Mouse (Mus musculus) retina, postnatal 1 day (tissue): Measurements from ENCODE around the gene Atf7.
"Not testable (repeated sequence)": the region's sequence is repeated elsewhere in the genome, so short reads cannot be mapped to it uniquely, and the experiment has no call there.

Experiments
- DNase-seq: peaks from one replicate; pipeline ENCODE4 v3.0.0-alpha.2; 2012

Atf7 gene

DNA sequence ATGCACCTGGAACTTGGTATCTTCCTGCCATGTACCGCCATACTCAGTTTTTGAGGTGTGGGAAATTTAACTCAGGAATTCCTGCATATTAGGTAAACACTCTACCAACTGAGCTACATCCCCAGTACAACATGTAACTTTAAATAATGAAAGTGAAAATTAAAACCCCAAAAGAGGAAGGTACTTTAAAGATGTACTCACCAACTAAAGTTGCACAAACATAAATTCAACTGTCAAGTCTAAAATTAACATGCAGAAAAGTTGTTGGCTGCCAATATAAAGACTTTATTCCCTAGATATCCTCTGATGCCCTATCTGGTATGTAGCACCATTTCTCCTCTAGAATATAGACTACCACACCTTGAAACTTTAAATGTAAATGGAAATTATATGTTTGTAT is 7.6 kb downstream of the Atf7 start:
- DNase-seq = no peak

GRCm38 (mm10) chr15:102616174-102616573 is 9.1 kb downstream of the Atf7 start:
- DNase-seq = no peak

DNA sequence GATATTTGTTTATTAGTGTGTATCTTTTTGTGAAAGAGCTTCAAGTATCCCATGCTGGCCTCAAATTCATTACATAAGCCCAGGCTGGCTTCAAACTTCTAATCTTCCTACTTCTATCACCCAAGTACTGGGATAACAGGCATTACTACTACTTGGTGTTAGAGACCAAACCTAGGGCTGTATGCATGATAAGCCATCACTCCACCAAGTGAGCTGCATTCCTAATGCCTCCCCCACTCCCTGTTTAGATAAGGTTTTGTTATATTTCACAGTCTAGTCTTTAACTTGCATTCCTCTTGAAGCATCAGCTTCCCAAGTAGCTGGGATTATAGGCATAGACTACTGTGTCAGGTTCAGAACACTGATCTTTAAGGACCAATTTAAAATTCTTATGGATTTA is 11.0 kb downstream of the Atf7 start:
- DNase-seq = no peak

DNA sequence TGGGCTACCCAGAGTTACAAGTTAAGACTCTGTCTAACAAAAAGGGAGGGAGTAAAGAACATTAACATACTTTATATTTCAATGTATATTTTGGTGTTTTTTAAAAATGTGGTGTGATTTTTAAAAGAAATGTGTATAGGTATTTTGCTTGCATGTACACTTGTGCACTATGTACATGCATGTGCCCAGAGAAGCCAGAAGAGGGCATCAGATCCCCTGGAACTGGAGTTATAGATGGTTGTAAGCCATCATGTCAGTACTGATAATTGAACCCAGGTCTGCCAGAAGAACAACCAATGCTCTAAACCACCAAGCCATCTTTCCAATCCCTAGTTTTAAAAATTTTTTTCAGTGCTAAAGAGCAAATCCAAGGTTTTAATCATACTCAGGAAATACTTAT is 12.3 kb downstream of the Atf7 start:
- no peak for DNase-seq

DNA sequence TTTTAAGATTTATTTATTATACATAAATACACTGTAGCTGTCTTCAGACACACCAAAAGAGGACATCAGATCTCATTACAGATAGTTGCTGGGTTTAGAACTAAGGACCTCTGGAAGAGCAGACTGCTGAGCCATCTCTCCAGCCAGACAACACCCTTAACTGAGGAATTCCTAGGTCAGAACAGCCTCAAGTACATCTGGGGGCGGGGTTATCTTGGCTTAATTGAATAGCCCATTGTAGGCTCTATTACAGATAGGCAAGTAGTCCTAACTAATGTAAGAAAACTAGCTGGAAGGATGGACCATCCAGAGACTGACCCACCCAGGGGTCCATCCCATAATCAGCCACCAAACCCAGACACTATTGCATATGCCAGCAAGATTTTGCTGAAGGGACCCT is 16.7 kb downstream of the Atf7 start:
- not testable (repeated sequence) for DNase-seq

DNA sequence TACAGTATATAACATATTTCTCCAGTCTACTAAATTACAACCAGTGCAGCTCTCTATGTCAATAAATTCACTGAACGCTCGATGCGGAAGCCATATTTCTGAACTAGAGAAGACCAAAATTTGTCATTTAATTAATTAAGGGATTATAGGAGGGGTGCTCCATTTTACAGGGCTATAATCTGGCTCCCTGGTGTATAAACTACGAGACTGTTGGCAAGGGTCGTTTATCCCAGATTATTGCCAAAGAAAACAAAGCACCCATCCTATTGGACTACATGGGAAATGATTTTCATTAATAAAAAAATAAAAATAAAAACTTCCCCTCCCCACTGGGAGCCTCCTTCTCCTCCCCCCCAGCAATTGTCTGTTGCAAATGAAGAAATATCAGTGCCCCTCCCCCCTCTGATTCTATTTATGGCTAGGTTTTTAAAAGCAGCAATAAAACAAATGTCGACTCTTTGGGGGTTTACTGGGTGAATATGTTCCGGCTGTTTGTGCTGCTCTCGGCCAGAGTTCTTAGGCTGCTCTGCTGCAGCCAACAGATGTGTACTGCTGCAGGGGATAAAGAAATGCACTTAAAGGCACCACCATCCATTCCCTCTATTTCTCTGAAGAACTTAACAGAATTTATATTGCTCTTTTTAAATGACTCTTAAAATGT is 31.1 kb downstream of the Atf7 start:
- peak; percentile 14 for DNase-seq

DNA sequence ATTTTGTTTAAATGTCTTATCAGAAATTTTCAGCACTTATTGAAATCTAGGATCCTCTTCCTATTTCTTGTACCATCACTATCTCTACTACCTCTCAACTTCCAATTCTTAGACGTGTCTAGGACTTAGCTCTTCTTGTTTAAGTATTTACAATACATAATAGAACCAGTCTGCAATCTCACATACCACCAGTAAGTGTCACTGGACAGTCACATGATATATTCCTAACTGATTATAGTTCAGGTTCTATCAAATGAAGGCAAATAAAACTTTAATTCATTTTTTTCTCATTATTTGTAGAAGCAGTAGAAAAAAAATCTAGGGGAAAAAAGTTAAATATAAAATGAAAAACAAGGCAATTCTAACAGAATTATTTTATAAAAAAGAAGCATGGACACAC is 32.6 kb downstream of the Atf7 start:
- DNase-seq = no peak

- DNase-seq = no peak
Measured at GRCm38 (mm10) chr15:102590567-102590966, 34.7 kb downstream of the Atf7 start.

DNA sequence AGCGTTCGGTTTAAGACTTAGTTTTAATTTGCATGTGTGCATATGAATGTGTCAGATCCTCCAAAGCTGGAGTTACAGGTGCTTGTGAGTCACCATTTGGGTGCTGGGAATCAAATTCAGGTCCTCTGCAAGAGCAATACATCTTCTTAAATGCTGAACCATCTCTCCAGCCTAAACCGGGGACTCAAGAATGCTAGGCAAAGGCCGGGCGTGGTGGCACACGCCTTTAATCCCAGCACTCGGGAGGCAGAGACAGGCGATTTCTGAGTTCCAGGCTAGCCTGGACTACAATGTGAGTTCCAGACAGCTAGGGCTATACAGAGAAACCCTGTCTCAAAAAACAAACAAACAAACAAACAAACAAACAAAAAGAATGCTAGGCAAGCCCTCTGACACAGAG is 35.4 kb downstream of the Atf7 start:
- no peak for DNase-seq

DNA sequence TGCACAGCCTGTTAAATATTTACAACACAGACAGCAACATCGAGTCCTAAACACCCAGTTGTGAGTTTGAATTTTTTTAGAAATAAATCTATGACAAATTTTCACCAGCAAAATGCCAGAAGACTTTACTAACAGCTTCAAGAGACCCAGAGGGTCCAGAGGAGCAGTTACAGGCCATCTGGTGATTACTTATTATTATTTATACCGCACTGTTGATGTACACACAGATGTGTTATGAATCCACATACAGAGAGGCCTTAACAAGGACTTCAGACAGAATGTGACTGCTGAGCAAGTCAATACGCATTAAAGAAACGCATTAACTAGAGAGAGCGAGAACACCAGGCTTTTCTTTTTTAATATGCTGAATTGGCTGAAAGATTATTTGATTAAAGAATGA is 39.8 kb downstream of the Atf7 start:
- DNase-seq = no peak

- DNase-seq = peak; percentile 10
Measured at GRCm38 (mm10) chr15:102583708-102584383, 41.4 kb downstream of the Atf7 start.

- DNase-seq = no peak
Measured at GRCm38 (mm10) chr15:102581205-102581604, 44.1 kb downstream of the Atf7 start.

DNA sequence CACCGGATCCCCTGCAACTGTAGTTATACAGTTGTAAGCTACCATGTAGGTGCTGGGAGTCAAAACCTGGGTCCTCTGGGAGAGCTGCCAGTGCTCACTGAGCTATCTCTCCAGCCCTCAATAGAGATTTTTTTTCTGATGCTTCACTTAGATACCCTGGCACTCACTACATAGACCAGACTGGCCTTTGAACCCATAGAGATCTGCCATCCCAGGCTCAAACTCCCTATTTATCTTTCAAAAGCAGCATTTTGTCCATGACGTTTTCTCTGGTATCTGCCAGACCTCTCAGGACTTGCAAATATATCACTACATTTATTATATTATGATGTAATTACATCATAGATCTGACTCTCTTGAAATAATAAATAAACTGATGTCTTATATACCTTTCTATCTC is 46.9 kb downstream of the Atf7 start:
- no peak for DNase-seq

- DNase-seq = peak; percentile 14
Measured at GRCm38 (mm10) chr15:102576972-102577371, 48.3 kb downstream of the Atf7 start.

DNA sequence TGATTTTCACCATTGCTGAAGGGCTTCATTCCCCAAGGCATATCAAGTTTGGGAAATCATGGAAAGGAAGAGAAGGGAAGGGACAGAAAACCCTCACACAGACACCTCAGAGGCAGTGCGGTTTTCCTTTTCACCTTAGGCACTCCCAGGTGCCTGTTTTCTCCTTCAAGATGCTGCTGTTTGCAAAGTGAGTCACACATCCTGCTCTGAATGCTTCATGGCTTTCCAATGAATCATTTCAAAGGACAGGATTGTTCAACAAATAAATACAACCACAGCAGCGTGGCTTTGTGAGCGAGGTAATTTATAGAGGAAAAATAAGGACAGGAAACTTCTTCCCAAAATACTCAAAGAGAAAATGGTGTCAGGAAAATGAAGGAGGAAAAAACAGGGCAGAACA is 53.2 kb downstream of the Atf7 start:
- no peak for DNase-seq

DNA sequence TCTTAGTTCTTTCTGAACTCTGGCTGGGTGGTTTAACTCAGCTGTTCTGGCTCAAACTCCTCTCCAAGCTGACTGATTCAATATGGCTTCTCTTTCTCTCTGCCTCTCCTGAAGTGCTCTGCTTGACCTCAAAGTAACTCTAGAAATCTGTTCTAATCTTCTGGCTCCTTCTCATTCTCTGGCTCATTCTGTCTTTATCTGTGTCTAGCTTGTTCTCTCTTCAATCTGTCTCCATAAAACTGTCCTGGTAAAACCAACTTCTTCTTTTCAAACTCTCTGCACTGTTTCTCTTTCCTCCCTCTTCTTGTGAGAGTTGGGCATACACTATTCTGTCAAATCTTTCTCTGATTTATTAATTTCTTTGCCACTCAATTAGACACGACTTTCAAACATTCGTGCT is 57.4 kb downstream of the Atf7 start:
- no peak for DNase-seq

DNA sequence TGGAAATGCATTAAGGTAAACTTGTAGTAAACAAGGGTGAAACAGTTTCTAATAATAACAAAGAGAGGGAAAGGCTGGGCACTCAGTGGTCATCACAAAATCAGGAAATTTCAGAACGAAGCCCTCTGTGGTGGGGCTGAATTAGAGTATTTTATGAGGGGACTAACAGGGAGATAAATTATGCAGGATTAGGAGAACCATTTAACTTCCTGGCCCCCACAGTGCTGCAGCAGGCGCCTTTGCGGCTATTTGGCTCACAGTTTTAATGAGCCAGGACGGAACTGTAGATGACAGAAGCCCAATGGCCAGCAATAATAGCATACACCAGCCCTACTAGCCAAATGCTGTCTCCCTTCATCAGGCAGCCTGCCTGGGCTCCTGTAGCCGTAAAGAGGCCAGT is 61.6 kb downstream of the Atf7 start:
- DNase-seq = no peak

GRCm38 (mm10) chr15:102563061-102563460 is 62.2 kb downstream of the Atf7 start:
- no peak for DNase-seq

DNA sequence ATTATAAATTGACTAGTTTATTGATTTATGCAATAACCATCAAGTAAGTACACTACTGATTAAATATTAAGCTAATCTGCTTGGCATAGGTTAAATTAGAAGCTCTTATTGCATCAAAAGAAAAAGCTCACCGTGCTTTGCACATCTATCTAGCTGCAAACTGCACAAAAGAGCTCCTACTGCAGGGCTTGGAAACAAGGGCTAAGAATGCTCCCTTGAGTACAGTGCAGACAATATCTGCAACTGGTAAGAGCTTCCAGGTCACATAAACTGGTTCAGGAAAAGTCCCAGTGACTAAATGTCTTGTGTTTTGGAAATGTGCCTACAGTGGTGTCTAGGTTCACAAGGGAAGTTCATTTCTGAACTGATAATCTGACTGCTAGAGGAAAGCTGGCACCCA is 62.8 kb downstream of the Atf7 start:
- no peak for DNase-seq

GRCm38 (mm10) chr15:102557580-102557979 is 67.7 kb downstream of the Atf7 start:
- DNase-seq = no peak

- DNase-seq = no peak
Measured at GRCm38 (mm10) chr15:102555581-102555980, 69.7 kb downstream of the Atf7 start.

DNA sequence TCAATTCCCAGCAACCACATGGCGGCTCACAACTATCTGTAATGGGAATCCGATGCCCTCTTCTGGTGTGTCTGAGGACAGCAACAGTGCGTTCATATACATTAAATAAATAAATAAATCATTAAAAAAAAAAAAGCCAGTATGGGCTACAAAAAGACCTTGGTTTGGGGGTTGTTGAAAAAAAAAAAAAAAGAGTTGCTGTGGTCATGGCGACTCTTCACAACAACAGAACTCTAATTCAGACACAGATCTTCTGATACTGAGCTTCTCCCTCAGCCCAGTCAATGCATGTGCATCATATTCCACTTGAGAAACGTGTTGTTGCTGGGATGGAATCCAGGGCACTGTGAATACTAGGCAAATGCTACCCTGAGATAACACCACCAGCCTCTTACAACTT is 72.7 kb downstream of the Atf7 start:
- no peak for DNase-seq

DNA sequence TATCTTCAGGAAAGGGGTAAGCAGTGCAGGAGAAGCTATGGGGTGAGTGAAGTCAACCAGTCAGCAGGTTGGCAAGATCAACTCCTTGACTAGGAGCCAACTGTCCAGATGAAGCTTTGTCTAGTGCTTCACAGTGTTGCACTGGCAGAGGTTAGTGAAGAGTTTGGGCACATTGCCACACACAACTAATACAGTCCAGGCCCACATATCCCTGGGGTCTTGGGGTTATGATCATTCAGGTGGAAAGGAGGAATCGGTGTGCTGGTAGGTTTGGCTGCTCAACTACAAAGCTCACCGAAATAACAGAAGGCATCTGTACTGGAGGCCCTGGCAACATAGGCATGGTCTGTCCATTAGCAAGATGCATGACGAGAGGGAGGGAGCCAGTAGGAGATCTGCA is 77.8 kb downstream of the Atf7 start:
- no peak for DNase-seq

DNA sequence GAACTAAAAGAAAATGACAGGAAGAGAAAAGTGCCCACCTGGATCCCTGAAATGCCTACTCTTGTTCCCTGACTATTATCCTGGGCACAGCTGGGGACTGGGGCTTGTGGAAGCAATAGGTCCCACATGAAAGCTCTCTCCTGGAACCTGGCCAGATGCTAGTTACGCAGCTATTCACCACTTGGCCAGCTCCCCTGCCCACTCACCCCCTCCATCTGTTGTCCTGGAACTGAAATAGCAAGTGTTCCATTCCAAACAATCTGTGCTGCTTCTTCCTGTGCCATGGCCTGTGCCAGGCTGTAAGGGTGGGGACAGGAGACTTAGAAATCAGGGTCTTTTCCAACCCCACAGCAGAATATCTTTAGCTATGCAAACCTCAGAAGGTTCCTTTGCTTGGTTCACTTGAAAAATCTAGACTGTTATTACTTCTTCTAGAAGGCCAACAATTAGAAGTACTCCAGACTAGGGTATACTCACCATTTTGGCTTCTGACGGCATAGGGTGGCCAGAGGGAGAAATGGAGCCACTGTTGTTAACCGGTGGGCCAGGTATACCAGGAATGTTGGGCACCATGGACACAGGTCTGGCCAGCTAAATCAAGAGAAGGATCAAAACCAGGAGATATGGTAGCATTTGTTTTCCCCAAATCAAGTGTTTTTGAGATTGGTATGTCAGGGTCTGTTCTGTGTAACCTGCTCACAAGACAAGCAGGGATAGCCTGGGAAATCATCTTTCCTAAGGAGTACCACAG is 78.4 kb downstream of the Atf7 start:
- peak; percentile 26 for DNase-seq
